Mouse (Mus musculus): ENCODE data around the gene Map3k12.

DNA sequence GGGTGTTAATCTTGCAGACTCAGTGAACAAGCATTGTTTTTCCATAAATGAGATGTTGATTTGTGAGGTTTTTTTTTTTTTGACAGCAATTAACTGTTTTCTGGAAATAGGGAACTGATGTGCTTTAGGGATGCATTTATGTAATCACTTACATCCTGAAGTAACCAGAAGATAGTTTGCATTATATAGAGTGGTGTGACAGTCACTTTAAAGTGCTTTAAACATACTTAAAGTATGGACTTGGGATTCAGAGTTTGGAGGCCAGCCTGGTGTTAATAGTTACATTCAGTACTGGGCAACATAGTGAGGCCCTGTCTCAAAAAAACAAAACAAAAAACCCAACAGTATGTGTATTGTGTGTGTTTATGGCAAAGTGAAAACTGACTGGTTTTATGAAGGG lies 45.1 kb downstream of the Map3k12 start:
- TF ChIP-seq CTCF (IDR thresholded peaks at IDR 0.05; ENCODE audit: borderline replicate concordance, control insufficient read depth, extremely low read depth, insufficient read depth, low read length, poor library complexity) (no peak), POLR2A (IDR thresholded peaks at IDR 0.05; ENCODE audit: control insufficient read depth, extremely low read depth, insufficient read depth, low read length, poor library complexity) (no peak)

Data from thymus, adult 2 months (tissue).